Mouse (Mus musculus): ENCODE data around the gene Kif11. TPM values are rescaled to one million over a fixed set of nuclear protein-coding genes. Genes with fewer than 3 reads are reported as not detected.

Gene Kif11
- total RNA-seq, 2 experiments from 2014 or later, result 12.2 to 15.0 TPM

GRCm38 (mm10) chr19:37377404-37377990, 1.3 kb downstream of the Kif11 start:
- no peak for DNase-seq

GRCm38 (mm10) chr19:37378816-37379215, 2.6 kb downstream of the Kif11 start:
- DNase-seq, result no peak

GRCm38 (mm10) chr19:37386126-37386525, 9.9 kb downstream of the Kif11 start:
- no peak for DNase-seq

GRCm38 (mm10) chr19:37391869-37392268, 15.7 kb downstream of the Kif11 start:
- DNase-seq, result no peak

- no peak for DNase-seq
Observed at GRCm38 (mm10) chr19:37396279-37396678, 20.1 kb downstream of the Kif11 start.

GRCm38 (mm10) chr19:37400936-37401335, 24.7 kb downstream of the Kif11 start:
- no peak for DNase-seq

- DNase-seq, result peak; percentile 48
Observed at GRCm38 (mm10) chr19:37418294-37418693, 42.1 kb downstream of the Kif11 start.

- DNase-seq, result peak; percentile 73
Observed at GRCm38 (mm10) chr19:37419613-37420012, 43.4 kb downstream of the Kif11 start.

- DNase-seq, result no peak
Observed at GRCm38 (mm10) chr19:37428589-37428988, 52.4 kb downstream of the Kif11 start.

- no peak for DNase-seq
Observed at GRCm38 (mm10) chr19:37431139-37431756, 55.0 kb downstream of the Kif11 start.

- no peak for DNase-seq
Observed at GRCm38 (mm10) chr19:37432868-37433570, 56.8 kb downstream of the Kif11 start.

GRCm38 (mm10) chr19:37433895-37434262, 57.7 kb downstream of the Kif11 start:
- DNase-seq, result peak; percentile 47

- peak; percentile 94 for DNase-seq
Observed at GRCm38 (mm10) chr19:37434263-37434951, 58.2 kb downstream of the Kif11 start, which contains the start of gene Hhex. Gene Hhex (plus strand): TSS chr19:37434810.

- DNase-seq, result peak; percentile 72
Observed at GRCm38 (mm10) chr19:37435041-37435852, 59.0 kb downstream of the Kif11 start.

GRCm38 (mm10) chr19:37435853-37436174, 59.6 kb downstream of the Kif11 start:
- DNase-seq, result peak; percentile 41

GRCm38 (mm10) chr19:37436514-37437288, 60.5 kb downstream of the Kif11 start:
- DNase-seq, result peak; percentile 43

- no peak for DNase-seq
Observed at GRCm38 (mm10) chr19:37437289-37437606, 61.0 kb downstream of the Kif11 start.

- peak; percentile 23 for DNase-seq
Observed at GRCm38 (mm10) chr19:37440181-37440580, 64.0 kb downstream of the Kif11 start.

- DNase-seq, result peak; percentile 72
Observed at GRCm38 (mm10) chr19:37440708-37441475, 64.7 kb downstream of the Kif11 start.

GRCm38 (mm10) chr19:37442524-37443286, 66.5 kb downstream of the Kif11 start:
- DNase-seq, result no peak
